Mouse (Mus musculus): Measurements from ENCODE around the gene Cmip. TPM values are rescaled to one million over a fixed set of nuclear protein-coding genes. Genes with fewer than 3 reads are reported as not detected.

Cmip gene
- polyA plus RNA-seq, 1 experiment: 112 TPM

DNA sequence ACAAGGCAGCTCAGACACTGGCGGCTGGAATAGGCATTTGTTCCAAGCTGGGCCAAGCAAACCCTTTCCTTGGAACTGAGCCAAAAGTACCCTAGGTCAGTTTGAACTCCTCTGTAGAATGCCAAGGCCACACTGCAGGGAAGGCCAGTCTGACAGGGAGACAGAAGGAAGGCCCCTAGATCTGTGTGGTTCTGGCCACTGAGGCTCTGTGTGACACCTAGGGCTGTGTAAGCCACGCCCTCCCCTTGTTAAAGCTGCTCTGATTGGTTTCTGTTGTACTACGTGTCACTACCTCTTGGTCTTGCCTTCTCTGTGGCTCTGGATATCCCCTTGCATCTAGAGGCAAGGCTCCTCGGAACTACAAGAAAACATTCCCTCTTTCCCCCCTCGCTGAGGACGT, 12.3 kb upstream of the Cmip start:
- 73% methylated on average over 6 of the region's 6 CpGs for WGBS
- Histone ChIP-seq H3K36me3 (ENCODE audit: control insufficient read depth, insufficient read depth, low read length) (no peaks in the 10 kb centered on the region), H3K4me3 (ENCODE audit: insufficient read depth, low read depth, low read length) (no peak overlapping the region), H3K27me3 (replicated peaks; ENCODE audit: control insufficient read depth, insufficient read depth, low read length) (no peaks in the 10 kb centered on the region), H3K4me1 (ENCODE audit: control insufficient read depth, insufficient read depth, low read length) (no peaks in the 10 kb centered on the region), H3K27ac (ENCODE audit: insufficient read depth, low read depth, low read length) (no peak overlapping the region)
- TF ChIP-seq CTCF (conservative IDR thresholded peaks at IDR 0.05; ENCODE audit: insufficient read depth, insufficient read length, low read depth, low read length): no peak
- TF ChIP-seq POLR2A (IDR thresholded peaks at IDR 0.05; ENCODE audit: low read depth, low read length): no peak
- DNase-seq: no peak

DNA sequence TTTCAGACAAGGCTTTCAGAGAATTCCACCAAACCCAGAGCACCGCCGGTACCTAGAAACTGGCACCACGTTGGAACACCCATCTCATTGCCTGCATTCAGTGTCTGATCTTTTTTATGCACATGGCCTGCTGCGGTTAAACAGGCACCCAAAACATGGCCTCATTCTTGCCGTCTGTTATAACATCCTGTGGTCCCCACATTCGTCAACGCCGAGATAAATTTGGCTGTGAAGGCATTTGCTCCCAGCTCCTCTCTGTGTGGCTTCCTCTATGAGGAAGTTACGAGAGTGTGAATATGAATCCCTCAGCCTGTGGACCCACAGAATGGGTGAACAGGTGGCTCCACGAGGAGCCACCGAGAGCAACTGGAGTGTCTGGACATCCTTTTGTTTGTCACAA, 8.5 kb upstream of the Cmip start:
- Histone ChIP-seq H3K27ac (ENCODE audit: insufficient read depth, low read depth, low read length) (no peak overlapping the region), H3K4me3 (ENCODE audit: insufficient read depth, low read depth, low read length) (no peak overlapping the region), H3K4me1 (ENCODE audit: control insufficient read depth, insufficient read depth, low read length) (no peaks in the 10 kb centered on the region), H3K36me3 (ENCODE audit: control insufficient read depth, insufficient read depth, low read length) (no peaks in the 10 kb centered on the region), H3K27me3 (replicated peaks; ENCODE audit: control insufficient read depth, insufficient read depth, low read length) (no peaks in the 10 kb centered on the region)
- no peak for DNase-seq
- TF ChIP-seq POLR2A (IDR thresholded peaks at IDR 0.05; ENCODE audit: low read depth, low read length): no peak
- TF ChIP-seq CTCF (conservative IDR thresholded peaks at IDR 0.05; ENCODE audit: insufficient read depth, insufficient read length, low read depth, low read length): no peak
- WGBS: 80% methylated on average over 11 of the region's 11 CpGs

DNA sequence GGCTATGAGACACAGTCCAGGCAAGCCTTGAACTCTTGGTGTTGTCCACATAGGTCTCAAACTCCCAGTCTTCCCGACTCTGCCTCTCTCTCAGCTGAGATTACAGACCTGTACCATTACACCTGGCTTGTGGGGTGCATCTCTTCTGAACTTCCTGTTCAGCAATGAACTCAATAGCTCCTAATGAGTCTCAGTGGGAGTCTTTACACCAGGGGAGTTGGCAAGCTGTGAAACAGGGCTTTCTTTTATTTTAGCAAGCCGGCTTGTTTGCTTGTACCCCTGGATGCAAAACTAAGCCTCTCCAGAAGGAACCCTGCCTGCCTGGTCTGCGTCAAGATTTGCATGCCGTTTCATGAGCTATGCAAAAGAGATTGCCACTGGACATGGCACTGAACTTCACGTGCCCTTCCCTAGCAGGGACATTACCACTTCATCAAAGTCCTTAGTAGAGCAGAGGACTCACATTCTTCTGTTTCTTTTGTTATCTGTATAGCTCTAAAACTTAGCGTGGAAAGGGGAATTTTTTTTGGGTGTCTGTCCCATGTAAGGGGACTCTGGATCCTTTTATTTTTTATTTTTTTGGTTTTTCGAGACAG, 5.7 kb upstream of the Cmip start:
- Histone ChIP-seq H3K27ac (ENCODE audit: insufficient read depth, low read depth, low read length) (no peak overlapping the region), H3K4me1 (ENCODE audit: control insufficient read depth, insufficient read depth, low read length) (no peaks in the 10 kb centered on the region), H3K4me3 (ENCODE audit: insufficient read depth, low read depth, low read length) (no peak overlapping the region), H3K36me3 (ENCODE audit: control insufficient read depth, insufficient read depth, low read length) (no peaks in the 10 kb centered on the region), H3K27me3 (replicated peaks; ENCODE audit: control insufficient read depth, insufficient read depth, low read length) (no peaks in the 10 kb centered on the region)
- 65% methylated on average over 7 of the region's 7 CpGs for WGBS
- no peak for DNase-seq
- TF ChIP-seq CTCF (conservative IDR thresholded peaks at IDR 0.05; ENCODE audit: insufficient read depth, insufficient read length, low read depth, low read length): no peak
- TF ChIP-seq POLR2A (IDR thresholded peaks at IDR 0.05; ENCODE audit: low read depth, low read length): no peak

DNA sequence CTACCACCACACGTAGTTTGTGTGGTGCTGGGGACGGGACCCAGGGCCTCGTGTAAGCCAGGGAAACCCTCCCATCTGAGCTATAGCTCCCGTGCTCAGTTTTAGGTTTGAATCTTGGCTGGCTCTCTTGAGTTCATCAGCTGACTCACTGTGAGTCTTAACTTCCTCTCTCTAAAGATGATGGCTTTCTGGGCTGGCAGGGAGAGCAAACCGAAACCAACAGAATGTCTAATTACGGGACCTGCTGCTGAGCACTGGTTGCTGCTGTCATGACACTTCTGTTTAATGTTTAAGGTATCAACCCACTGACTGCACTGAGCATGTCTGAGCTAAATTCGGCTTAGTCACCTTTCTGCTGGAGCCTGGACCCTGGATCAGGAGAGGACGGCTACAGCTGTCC, 4.2 kb upstream of the Cmip start:
- H3K27me3 ChIP-seq (replicated peaks; ENCODE audit: control insufficient read depth, insufficient read depth, low read length): no peaks in the 10 kb centered on the region
- no peak for DNase-seq
- H3K27ac ChIP-seq (ENCODE audit: insufficient read depth, low read depth, low read length): no peak overlapping the region
- no peaks in the 10 kb centered on the region for H3K4me1 ChIP-seq (ENCODE audit: control insufficient read depth, insufficient read depth, low read length)
- H3K36me3 ChIP-seq (ENCODE audit: control insufficient read depth, insufficient read depth, low read length): no peaks in the 10 kb centered on the region
- no peak overlapping the region for H3K4me3 ChIP-seq (ENCODE audit: insufficient read depth, low read depth, low read length)
- 89% methylated on average over 8 of the region's 8 CpGs for WGBS
- TF ChIP-seq POLR2A (IDR thresholded peaks at IDR 0.05; ENCODE audit: low read depth, low read length) (no peak), CTCF (conservative IDR thresholded peaks at IDR 0.05; ENCODE audit: insufficient read depth, insufficient read length, low read depth, low read length) (no peak)

DNA sequence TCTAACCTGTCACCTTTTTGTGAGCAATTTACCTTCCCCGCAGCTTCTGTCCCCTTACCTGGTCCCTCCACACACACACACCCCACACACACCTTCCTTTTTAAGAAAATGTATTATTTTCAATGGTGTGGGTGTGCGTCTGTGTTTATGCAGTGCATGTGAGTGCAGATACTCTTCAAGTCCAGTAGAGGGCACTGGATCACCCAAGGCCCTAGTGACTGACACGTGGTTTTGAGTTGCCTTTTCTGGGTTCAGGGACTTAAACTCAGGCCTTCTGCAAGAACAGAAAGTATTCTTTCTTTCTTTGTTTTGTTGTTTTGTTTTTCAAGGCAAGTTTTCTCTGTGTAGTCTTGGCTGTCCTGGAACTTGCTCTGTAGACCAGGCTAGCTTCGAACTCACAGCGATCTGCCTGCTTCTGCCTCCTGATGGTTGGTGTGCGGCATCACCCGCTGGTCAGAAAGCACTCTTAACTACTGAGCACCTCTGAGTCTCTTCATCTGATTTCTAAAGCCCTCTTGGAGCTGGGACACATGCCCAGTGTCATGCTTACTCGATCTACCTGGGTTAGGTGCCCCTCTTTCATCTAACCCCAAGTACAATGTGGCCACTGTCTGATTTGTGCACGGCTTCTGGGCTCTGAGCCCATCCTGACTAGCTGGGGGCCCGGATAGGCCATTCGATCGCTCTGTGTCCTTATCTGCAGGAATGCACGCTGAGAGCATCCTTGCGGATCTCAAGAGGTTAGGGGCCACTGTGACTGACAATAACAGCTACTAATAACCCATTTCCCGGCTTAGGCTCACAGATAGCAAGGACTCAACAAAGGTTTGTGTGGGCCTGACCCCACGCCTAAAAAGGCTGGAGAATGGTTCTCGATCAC, 3.2 kb upstream of the Cmip start:
- TF ChIP-seq POLR2A (IDR thresholded peaks at IDR 0.05; ENCODE audit: low read depth, low read length): no peak
- peak; percentile 30; the same call in 1 of the 2 replicates for TF ChIP-seq CTCF (conservative IDR thresholded peaks at IDR 0.05; ENCODE audit: insufficient read depth, insufficient read length, low read depth, low read length)
- H3K4me3 ChIP-seq (ENCODE audit: insufficient read depth, low read depth, low read length): no peak overlapping the region
- DNase-seq: no peak
- no peaks in the 10 kb centered on the region for H3K4me1 ChIP-seq (ENCODE audit: control insufficient read depth, insufficient read depth, low read length)
- H3K27ac ChIP-seq (ENCODE audit: insufficient read depth, low read depth, low read length): no peak overlapping the region
- WGBS: 94% methylated on average over 17 of the region's 17 CpGs
- H3K27me3 ChIP-seq (replicated peaks; ENCODE audit: control insufficient read depth, insufficient read depth, low read length): no peaks in the 10 kb centered on the region
- no peaks in the 10 kb centered on the region for H3K36me3 ChIP-seq (ENCODE audit: control insufficient read depth, insufficient read depth, low read length)

DNA sequence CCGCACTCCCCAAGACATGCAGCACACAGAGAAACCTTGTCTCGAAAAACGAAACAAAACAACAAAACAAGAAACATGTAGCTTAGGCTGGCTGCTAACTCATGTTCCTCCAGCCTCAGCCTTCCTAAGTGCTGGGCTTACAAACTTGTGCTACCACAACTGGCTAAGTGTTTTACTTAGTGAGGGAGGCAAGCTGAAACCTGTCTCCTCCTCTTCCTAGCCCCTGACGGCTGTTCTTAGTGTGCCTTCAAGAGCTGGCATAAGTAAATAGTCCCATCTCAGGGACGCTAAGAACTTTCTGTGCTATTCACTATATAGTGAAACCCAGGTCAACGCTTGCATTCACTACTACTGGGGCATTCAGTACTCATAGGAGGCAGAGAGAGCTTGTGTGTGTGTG, 2.4 kb upstream of the Cmip start:
- no peaks in the 10 kb centered on the region for H3K36me3 ChIP-seq (ENCODE audit: control insufficient read depth, insufficient read depth, low read length)

DNA sequence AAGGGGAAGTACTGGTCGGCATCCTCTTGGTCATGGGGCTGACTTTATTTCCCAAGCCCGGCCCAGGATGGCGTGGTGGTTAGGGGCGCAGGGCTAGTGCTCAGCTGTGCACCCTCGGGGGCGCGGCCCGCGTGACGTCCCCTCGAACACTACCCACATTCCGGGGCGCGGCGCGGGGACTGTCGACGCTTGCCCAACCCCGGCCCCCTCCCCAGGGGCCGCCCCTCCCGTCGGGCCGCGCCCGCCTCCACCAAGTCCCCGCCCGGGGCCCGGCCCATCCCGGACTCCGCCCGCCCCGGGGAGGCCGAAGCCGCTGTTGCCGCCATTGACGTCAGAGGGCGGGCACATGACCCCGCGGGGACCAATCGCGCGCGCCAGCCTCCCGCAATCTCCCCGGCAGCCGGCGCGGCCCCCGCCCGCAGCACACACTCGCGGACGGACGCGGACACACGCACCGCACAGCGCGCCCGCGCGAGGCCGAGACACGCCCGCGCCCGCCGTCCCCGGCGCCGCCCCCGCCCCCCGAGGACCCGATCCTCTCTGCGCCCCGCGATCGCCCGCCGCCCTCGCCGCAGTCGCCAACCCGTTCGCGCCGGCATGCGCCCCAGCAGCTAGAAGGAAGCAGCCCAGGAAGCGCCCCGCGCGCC, 449 bp upstream of the Cmip start:
- Histone ChIP-seq H3K27ac (ENCODE audit: insufficient read depth, low read depth, low read length) (peak overlapping the region; percentile 3; the same call in 1 of the 2 replicates), H3K27me3 (replicated peaks; ENCODE audit: control insufficient read depth, insufficient read depth, low read length) (no peaks in the 10 kb centered on the region), H3K4me1 (ENCODE audit: control insufficient read depth, insufficient read depth, low read length) (peaks cover 12% of the 10 kb centered on the region), H3K4me3 (ENCODE audit: insufficient read depth, low read depth, low read length) (peak overlapping the region; percentile 66), H3K36me3 (ENCODE audit: control insufficient read depth, insufficient read depth, low read length) (no peaks in the 10 kb centered on the region)
- DNase-seq: peak; percentile 96
- WGBS: 1% methylated on average over 88 of the region's 92 CpGs
- TF ChIP-seq CTCF (conservative IDR thresholded peaks at IDR 0.05; ENCODE audit: insufficient read depth, insufficient read length, low read depth, low read length) (no peak), POLR2A (IDR thresholded peaks at IDR 0.05; ENCODE audit: low read depth, low read length) (peak; percentile 47)

More for the DNA sequence above, 2.4 kb upstream of the Cmip start:
- WGBS: 85% methylated on average over 6 of the region's 6 CpGs
- no peak overlapping the region for H3K4me3 ChIP-seq (ENCODE audit: insufficient read depth, low read depth, low read length)
- DNase-seq: no peak
- TF ChIP-seq POLR2A (IDR thresholded peaks at IDR 0.05; ENCODE audit: low read depth, low read length): no peak
- TF ChIP-seq CTCF (conservative IDR thresholded peaks at IDR 0.05; ENCODE audit: insufficient read depth, insufficient read length, low read depth, low read length): no peak
- H3K4me1 ChIP-seq (ENCODE audit: control insufficient read depth, insufficient read depth, low read length): no peaks in the 10 kb centered on the region
- H3K27ac ChIP-seq (ENCODE audit: insufficient read depth, low read depth, low read length): no peak overlapping the region
- H3K27me3 ChIP-seq (replicated peaks; ENCODE audit: control insufficient read depth, insufficient read depth, low read length): no peaks in the 10 kb centered on the region
